Mouse (Mus musculus) NIH3T3 (cell line): ENCODE data around the gene Ccdc105.

ENCODE experiments used
- DNase-seq: peaks from one replicate; pipeline ENCODE4 v3.0.0-alpha.2; 2012; ENCODE audit warnings: low read depth

Ccdc105 gene

GRCm38 (mm10) chr10:78715156-78715555, 37.7 kb downstream of the Ccdc105 start:
- no peak for DNase-seq

DNA sequence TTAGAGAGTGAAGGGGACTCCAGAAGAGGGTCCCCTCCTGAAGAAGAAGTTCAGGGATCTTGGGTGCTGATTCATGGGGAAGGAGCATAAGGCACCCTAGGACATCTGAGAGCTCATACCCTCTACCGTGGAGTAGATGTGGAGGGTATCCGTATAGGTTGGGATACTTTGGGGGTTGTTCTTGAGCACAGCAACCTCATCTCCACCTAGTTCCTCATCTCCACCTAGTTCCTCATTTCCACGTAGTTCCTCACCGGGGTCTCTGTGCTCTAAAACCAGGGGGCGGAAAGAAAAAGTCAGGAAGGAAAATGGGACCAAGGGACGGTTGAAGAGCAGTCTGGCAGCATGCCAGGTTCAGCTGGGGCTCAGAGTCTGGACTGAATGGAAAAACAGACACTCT, 38.7 kb downstream of the Ccdc105 start:
- DNase-seq = peak; percentile 29

DNA sequence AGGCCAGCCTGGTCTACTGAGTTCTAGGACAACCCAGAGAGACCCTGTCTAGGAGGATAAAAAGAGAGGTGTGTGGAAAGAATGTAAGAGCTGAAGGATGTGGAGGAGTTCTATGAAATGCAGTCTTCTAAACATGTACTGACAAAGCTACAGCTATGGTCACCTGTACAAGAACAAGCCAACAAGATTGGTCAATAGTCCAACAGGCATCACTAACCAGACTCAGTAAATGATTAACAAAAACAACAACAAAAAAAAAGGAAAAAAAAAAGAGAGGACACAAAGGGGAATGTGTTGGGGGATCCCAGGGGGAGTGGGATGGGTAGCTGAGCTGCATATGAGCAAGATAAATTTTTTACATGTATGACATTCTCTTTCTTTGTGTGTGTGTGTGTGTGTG, 42.2 kb downstream of the Ccdc105 start:
- DNase-seq = no peak

DNA sequence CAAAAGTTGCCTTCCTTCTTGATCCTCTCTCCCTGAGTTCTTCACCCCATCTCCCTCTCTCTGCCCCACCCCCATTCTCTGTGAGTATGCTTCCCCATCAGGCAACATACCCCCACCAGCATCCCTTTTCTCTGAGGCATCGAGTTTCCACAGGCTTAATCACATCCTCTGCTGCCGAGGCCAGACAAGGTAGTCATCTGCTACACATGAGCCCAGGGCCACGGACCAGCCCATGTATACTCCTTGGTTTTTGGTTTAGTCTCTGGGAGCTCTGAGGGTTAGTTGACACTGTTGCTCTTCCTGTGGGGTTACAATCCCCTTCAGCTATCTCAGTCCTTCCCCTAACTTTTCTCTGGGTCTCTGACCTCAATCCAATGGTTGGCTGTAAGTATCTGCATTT, 52.0 kb downstream of the Ccdc105 start:
- peak; percentile 35 for DNase-seq
